Mouse (Mus musculus) liver, embryonic 16.5 days (tissue): ENCODE data around the gene Pcdh7. TPM values are rescaled to one million over a fixed set of nuclear protein-coding genes. Genes with fewer than 3 reads are reported as not detected.

Experiments used
- ATAC-seq: fragments of 200-750 bp; cut with Nextera tagmentation; 2 replicates; pipeline ENCODE4 v1.8.0; 2017; ENCODE audit warnings: low read depth, mild to moderate bottlenecking, moderate number of reproducible peaks, moderate library complexity
- H3K27ac ChIP-seq: fragments of 300-500 bp; sonication (generic); 2 replicates; pipeline ENCODE4 v1.5.1; 2014; ENCODE audit warnings: mild to moderate bottlenecking, low read length
- H3K27me3 ChIP-seq: fragments of 300-500 bp; sonication (generic); 2 replicates; pipeline ENCODE4 v1.6.1; 2014; ENCODE audit warnings: low read depth, low read length, mixed read lengths; ENCODE audit not compliant: control insufficient read depth, insufficient read depth
- H3K36me3 ChIP-seq: fragments of 300-500 bp; sonication (generic); 2 replicates; pipeline ENCODE4 v1.6.1; 2014; ENCODE audit warnings: mild to moderate bottlenecking; ENCODE audit not compliant: control insufficient read depth, insufficient read depth
- H3K4me1 ChIP-seq: fragments of 300-500 bp; sonication (generic); 2 replicates; pipeline ENCODE4 v1.6.1; 2014; ENCODE audit warnings: low read depth, low read length, mixed read lengths; ENCODE audit not compliant: control insufficient read depth
- H3K4me2 ChIP-seq: fragments of 300-500 bp; sonication (generic); 2 replicates; pipeline ENCODE4 v1.6.1; 2014; ENCODE audit warnings: low read depth, low read length, mixed read lengths
- H3K4me3 ChIP-seq: fragments of 300-500 bp; sonication (generic); 2 replicates; pipeline ENCODE4 v1.5.1; 2014; ENCODE audit warnings: low read depth, mild to moderate bottlenecking, low read length
- H3K9ac ChIP-seq: fragments of 300-500 bp; sonication (generic); 2 replicates; pipeline ENCODE4 v1.6.1; 2014; ENCODE audit warnings: low read depth, low read length
- H3K9me3 ChIP-seq: fragments of 300-500 bp; sonication (generic); replicated peaks from 2 replicates; pipeline ENCODE4 v1.6.1; 2016; ENCODE audit warnings: low read length; ENCODE audit not compliant: control insufficient read depth
- WGBS: fragments of 180-500 bp; shearing (Covaris S2); extraction: QIAGEN DNeasy Blood & Tissue Kit; methylation state at CpG from one replicate; pipeline ENCODE4 v1.1.7; 2014; ENCODE audit not compliant: insufficient replicate concordance; 5-methylcytosine and 5-hydroxymethylcytosine counted together
- polyA plus RNA-seq: library from polyadenylated mRNA; unstranded; fragments of >200 nt; fragmentation: Nextera tagmentation; extraction: Ambion mirVana; gene quantifications from 2 replicates; pipeline ENCODE4 v1.2.1, GENCODE M21; 2015

Gene Pcdh7
- polyA plus RNA-seq, 1 experiment from 2014 or later: 0.31 TPM

GRCm38 (mm10) chr5:57717238-57717905 lies 395 bp upstream of the Pcdh7 start:
- Histone ChIP-seq H3K9ac (peak overlapping the region; percentile 28; the same call in 1 of the 2 replicates), H3K4me1 (peaks cover 26% of the 10 kb centered on the region), H3K27me3 (peaks cover 72% of the 10 kb centered on the region), H3K27ac (peak overlapping the region; percentile 10; the same call in 1 of the 2 replicates), H3K4me2 (peak overlapping the region; percentile 72), H3K4me3 (peak overlapping the region; percentile 66), H3K9me3 (no peaks in the 10 kb centered on the region), H3K36me3 (no peaks in the 10 kb centered on the region)
- ATAC-seq: no peak
- under 1% methylated on average over 53 of the region's 53 CpGs for WGBS

GRCm38 (mm10) chr5:57718876-57719593 lies 1.3 kb downstream of the Pcdh7 start:
- H3K27me3 ChIP-seq: peaks cover 72% of the 10 kb centered on the region
- WGBS: under 1% methylated on average over 52 of the region's 54 CpGs

GRCm38 (mm10) chr5:57719594-57720185 lies 1.9 kb downstream of the Pcdh7 start:
- peak overlapping the region; percentile 72 for H3K4me2 ChIP-seq
- WGBS: under 1% methylated on average over 59 of the region's 59 CpGs

More at GRCm38 (mm10) chr5:57718876-57719593, 1.3 kb downstream of the Pcdh7 start:
- H3K36me3 ChIP-seq: no peaks in the 10 kb centered on the region
- no peaks in the 10 kb centered on the region for H3K9me3 ChIP-seq
- peak overlapping the region; percentile 72 for H3K4me2 ChIP-seq
- no peak overlapping the region for H3K27ac ChIP-seq
- ATAC-seq: no peak
- peaks cover 26% of the 10 kb centered on the region for H3K4me1 ChIP-seq
- H3K9ac ChIP-seq: peak overlapping the region; percentile 16; the same call in 1 of the 2 replicates
- peak overlapping the region; percentile 66 for H3K4me3 ChIP-seq

GRCm38 (mm10) chr5:57720206-57720880 lies 2.6 kb downstream of the Pcdh7 start:
- peaks cover 26% of the 10 kb centered on the region for H3K4me1 ChIP-seq
- peak overlapping the region; percentile 72 for H3K4me2 ChIP-seq
- H3K9ac ChIP-seq: no peak overlapping the region
- peaks cover 68% of the 10 kb centered on the region for H3K27me3 ChIP-seq
- H3K36me3 ChIP-seq: no peaks in the 10 kb centered on the region
- no peak for ATAC-seq
- peak overlapping the region; percentile 66 for H3K4me3 ChIP-seq
- no peaks in the 10 kb centered on the region for H3K9me3 ChIP-seq
- 7% methylated on average over 34 of the region's 34 CpGs for WGBS
- no peak overlapping the region for H3K27ac ChIP-seq

More at GRCm38 (mm10) chr5:57719594-57720185, 1.9 kb downstream of the Pcdh7 start:
- no peak for ATAC-seq
- no peak overlapping the region for H3K27ac ChIP-seq
- H3K4me1 ChIP-seq: peaks cover 26% of the 10 kb centered on the region
- H3K4me3 ChIP-seq: peak overlapping the region; percentile 66
- peak overlapping the region; percentile 16; the same call in 1 of the 2 replicates for H3K9ac ChIP-seq
- H3K9me3 ChIP-seq: no peaks in the 10 kb centered on the region
- H3K36me3 ChIP-seq: no peaks in the 10 kb centered on the region
- H3K27me3 ChIP-seq: peaks cover 72% of the 10 kb centered on the region

GRCm38 (mm10) chr5:57721148-57721712 lies 3.5 kb downstream of the Pcdh7 start:
- H3K4me2 ChIP-seq: no peak overlapping the region
- peaks cover 20% of the 10 kb centered on the region for H3K4me1 ChIP-seq
- H3K9ac ChIP-seq: no peak overlapping the region
- H3K27me3 ChIP-seq: peaks cover 60% of the 10 kb centered on the region
- WGBS: 30% methylated on average over 8 of the region's 8 CpGs
- H3K27ac ChIP-seq: no peak overlapping the region
- H3K36me3 ChIP-seq: no peaks in the 10 kb centered on the region
- H3K9me3 ChIP-seq: no peaks in the 10 kb centered on the region
- ATAC-seq: no peak
- no peak overlapping the region for H3K4me3 ChIP-seq

- Histone ChIP-seq H3K9ac (no peak overlapping the region), H3K4me2 (no peak overlapping the region), H3K4me1 (peaks cover 13% of the 10 kb centered on the region), H3K36me3 (no peaks in the 10 kb centered on the region), H3K4me3 (no peak overlapping the region), H3K27me3 (peaks cover 53% of the 10 kb centered on the region), H3K9me3 (no peaks in the 10 kb centered on the region), H3K27ac (no peak overlapping the region)
- ATAC-seq: no peak
- WGBS: 14% methylated on average over 6 of the region's 6 CpGs
These were observed 4.2 kb downstream of the Pcdh7 start for GRCm38 (mm10) chr5:57721927-57722326.

GRCm38 (mm10) chr5:57733451-57733850 lies 15.7 kb downstream of the Pcdh7 start:
- Histone ChIP-seq H3K4me2 (no peak overlapping the region), H3K4me1 (no peaks in the 10 kb centered on the region), H3K27ac (no peak overlapping the region), H3K9ac (no peak overlapping the region), H3K9me3 (no peaks in the 10 kb centered on the region), H3K27me3 (no peaks in the 10 kb centered on the region), H3K36me3 (no peaks in the 10 kb centered on the region), H3K4me3 (no peak overlapping the region)
- 32% methylated on average over 1 of the region's 1 CpGs for WGBS
- no peak for ATAC-seq

- WGBS: 21% methylated on average over 6 of the region's 6 CpGs
- no peak for ATAC-seq
- no peaks in the 10 kb centered on the region for H3K4me1 ChIP-seq
These were observed 18.0 kb downstream of the Pcdh7 start for GRCm38 (mm10) chr5:57735723-57736122.

More at GRCm38 (mm10) chr5:57735723-57736122, 18.0 kb downstream of the Pcdh7 start:
- no peak overlapping the region for H3K9ac ChIP-seq
- no peaks in the 10 kb centered on the region for H3K27me3 ChIP-seq
- no peak overlapping the region for H3K4me2 ChIP-seq
- no peaks in the 10 kb centered on the region for H3K9me3 ChIP-seq
- H3K4me3 ChIP-seq: no peak overlapping the region
- no peaks in the 10 kb centered on the region for H3K36me3 ChIP-seq
- H3K27ac ChIP-seq: no peak overlapping the region
